Mouse (Mus musculus) MN1 (cell line): Measurements from ENCODE around the gene Sh3d21.
A peak's percentile ranks its signal among the peaks of the same experiment; 100 is the strongest.
"Not testable (repeated sequence)": the region's sequence is repeated elsewhere in the genome, so short reads cannot be mapped to it uniquely, and the experiment has no call there.

Experiments
- DNase-seq: peaks from one replicate; pipeline ENCODE4 v3.0.0-alpha.2; 2016; ENCODE audit warnings: low spot score

Gene Sh3d21

DNA sequence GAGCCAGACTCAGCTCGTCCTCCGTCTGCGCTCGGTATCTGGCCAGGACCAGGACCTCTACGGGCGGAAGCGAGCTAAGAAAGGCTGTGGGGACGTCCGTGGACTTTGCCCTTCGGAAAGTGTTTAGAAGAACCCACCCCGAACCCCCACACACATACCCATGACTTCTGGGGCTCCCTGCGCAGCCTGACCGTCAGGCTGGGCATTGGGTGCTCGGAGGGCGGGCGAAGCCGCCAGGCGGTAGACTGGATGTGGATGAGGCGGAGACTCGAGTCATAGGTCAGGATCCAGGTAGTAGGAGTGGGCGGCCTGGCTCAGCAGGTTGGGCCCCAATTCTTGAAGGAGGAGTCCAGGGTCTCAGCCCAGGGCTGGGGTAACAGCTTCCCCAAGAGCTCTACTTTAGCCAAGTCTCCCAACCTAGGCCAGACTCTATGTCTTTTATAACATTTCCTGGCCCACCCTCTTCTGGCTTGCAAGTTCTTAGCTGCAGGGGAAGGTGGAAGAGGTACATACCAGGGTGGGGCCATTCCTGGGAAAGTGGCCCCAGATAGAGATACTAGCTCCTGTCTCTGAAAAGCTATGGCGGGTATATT lies at the start of gene Sh3d21:
Gene Sh3d21 (minus strand): TSS at position 425 of the 593 bp plus-strand sequence.
- no peak for DNase-seq

DNA sequence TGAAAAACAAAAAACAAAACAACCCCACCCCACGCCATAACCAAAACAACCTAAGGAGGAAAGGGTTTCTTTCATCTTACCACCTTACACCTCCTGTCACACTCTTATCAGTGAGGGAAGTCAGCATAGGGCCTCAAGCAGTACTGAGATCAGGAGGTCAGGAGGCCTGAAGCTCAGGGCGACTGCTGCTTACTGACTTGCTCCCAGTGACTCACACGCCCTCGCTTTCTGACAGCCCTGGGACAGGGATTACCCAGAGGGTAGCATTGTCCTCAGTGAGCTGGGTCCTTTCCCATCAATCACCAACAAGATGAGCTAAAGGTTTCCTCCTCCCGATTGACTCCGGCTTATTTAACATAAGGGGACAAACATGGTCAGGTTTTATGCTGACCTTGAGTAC lies 43.8 kb upstream of the Sh3d21 start:
- no peak for DNase-seq

- no peak for DNase-seq
These were observed 42.1 kb upstream of the Sh3d21 start for GRCm38 (mm10) chr4:126205386-126205785.

- DNase-seq = no peak
These were observed 41.5 kb upstream of the Sh3d21 start for GRCm38 (mm10) chr4:126204661-126205230.

DNA sequence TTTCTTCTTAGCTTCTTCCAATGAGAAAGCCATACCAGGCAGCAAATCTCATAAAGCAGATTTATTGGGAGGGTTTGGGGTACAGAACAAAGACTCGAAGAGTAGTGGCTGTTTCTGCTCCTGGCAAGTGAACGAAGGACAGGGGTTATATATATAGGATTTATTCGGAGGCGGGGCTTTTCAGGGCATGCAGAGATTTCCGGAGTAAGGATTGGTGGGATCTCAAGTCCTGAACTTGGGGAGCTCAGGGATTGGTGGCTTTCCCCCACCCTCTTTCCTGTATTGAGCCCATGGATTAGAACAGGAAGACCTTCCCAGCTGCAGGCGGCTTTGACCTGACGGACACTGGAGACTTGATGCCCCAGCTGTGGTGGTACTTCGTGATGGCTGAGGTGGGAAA lies 40.7 kb upstream of the Sh3d21 start:
- no peak for DNase-seq

DNA sequence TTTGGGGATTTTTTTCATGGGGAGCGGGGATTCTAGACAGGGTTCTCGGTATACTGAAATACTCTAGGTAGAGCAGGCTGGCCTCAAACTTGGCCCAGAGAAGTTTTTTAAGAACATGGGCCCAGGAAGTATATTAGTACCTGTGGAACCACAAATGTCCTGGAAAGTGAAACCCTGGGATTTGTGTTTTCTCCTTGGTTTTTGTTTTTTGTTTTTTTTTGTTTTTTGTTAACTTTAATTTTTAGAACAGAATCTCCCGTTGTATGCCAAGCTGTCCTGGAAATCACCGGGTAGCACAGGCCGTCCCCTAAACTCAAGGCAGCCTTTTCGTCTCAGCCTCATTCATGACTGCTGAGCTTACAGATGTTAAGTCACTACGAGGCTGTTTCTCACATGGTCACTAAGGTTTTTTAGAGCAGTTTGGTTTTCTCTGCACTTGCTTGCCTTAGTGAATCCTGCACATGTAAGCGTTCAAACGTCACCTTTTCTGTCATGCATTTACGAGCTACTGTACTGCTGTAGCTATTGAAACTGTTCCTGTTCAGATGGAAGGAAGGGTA lies 40.1 kb upstream of the Sh3d21 start:
- peak; percentile 18 for DNase-seq

- peak; percentile 97 for DNase-seq
These were observed 39.3 kb upstream of the Sh3d21 start, which contains the start of gene Thrap3 for GRCm38 (mm10) chr4:126202303-126203181. TSS of gene Thrap3 (minus strand) at chr4:126202760.

DNA sequence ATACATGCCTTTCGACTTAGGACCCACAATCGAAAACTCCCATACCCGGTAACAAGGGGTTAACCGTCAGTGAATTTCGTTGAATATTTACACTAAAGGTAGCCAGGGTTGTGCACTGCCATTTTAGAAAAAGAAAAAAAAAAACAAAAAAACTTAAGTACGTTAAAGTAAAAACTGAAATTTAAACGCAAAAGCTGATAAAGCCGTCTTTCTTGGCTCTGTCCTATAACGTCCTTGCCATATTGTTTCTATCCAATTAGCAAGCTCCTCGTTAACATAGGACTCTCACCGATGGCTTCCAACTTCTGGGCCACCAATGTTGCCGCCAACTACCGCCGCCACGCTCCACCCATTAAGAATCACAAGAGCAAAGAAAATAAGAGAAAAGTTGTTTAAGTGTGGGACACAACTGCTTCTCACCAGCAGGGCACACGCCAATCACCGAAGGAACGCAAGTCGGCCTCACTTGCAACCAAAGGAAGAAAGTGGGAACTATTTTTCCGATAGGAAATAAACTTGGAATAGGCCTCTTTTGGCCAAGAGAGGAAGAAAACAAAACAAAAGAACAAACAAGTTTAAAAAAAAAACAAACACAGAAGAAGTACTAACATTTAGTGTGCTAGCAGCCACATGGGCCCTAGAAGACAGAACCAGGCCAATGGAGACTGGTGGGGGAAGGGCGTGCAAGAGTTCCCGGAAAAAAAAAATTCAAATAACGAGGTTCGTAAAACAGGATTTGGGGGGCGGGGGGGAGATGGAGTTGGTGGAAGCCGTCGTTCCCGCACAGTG lies 38.4 kb upstream of the Sh3d21 start:
- DNase-seq = peak; percentile 70

DNA sequence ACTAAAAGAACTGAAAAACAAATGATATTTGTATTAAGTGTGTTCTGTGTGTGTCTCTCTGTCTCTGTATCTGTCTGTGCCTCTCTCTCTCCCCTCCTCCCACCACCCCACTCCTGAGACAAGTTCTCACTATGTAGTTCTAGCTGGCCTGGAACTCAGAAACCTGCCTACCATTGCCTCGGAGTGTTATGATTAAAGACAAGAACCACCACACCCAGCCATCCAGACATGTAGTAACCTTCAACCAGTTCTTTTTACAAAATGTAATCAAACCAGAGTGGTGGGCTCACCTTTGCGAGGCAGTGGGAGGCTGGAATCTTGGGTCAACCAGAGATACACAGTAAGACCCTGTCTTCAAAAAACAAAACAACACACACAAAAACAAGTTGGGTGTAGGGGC lies 37.4 kb upstream of the Sh3d21 start:
- DNase-seq = no peak

DNA sequence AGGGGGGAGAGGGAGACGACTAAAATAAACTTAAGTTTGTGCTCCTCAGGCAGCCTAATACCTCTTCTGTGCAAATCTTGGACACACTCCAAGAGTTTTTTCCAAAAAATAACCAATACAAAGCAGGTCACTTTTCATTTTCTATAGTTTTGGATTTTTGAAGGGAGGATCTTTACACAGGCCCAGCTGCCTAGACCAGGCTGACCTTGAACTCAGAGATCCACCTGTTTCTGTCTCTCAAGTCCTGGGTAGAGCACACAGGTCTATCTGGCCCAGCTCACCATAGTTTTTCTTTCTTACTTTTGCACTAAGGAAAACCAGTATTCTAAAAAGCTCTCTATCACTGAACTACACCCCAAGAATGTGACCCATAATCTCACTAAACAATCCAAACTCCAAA lies 36.7 kb upstream of the Sh3d21 start:
- no peak for DNase-seq

- DNase-seq = no peak
These were observed 36.3 kb upstream of the Sh3d21 start for GRCm38 (mm10) chr4:126199556-126199955.

DNA sequence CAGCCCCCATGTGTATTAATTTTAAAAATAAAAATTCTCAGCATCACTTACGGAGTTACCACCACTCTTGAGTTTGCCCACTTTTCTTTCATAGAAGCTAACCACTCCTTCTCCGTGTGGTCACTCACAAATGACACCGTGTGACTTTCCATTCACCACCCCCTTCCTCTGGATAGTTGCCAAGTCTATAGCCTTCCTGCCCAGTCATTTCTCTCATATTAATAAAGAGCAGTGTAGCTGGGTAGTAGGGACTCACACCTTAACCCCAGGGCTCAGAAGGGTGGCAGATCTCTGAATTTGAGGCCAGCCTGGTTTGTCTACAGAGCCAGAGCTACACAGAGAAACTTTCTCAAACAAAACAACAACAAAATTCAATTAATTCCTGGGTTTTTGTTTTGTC lies 34.2 kb upstream of the Sh3d21 start:
- DNase-seq = no peak

DNA sequence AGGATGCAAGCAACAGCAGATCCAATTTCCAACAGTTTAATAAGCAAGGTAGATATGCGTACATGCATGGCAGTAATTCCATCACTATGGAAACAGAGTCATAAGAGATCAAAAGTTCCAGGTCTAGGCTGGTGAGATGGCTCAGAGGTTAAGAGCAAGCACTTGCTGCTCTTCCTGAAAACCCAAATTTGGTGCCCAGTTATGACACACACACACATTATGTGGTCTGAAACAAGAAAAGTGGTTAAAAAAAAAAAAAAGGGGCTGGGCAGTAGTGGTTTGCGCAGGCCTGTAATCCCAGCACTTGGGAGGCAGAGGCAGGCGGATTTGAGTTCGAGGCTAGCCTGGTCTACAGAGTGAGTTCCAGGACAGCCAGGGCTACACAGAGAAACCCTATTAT lies 31.6 kb upstream of the Sh3d21 start:
- no peak for DNase-seq

DNA sequence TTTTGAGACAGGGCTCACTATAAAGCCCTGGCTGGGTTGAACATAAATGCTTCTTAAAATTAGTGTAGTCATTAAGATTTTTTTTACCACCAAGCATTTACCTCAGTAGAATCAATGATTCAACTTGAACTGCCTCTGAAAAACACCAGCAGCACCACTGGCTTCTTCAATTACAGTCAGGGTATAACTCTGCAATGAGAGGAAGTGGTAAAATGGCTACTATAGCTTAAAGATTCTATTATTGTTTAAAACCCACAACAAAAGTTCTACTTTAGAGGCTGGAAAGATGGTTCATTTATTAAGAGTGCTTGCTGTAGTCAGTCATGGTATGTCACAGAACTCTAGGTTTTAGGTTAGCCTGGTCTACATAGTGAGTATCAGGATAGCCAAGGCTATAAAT lies 30.9 kb upstream of the Sh3d21 start:
- no peak for DNase-seq

DNA sequence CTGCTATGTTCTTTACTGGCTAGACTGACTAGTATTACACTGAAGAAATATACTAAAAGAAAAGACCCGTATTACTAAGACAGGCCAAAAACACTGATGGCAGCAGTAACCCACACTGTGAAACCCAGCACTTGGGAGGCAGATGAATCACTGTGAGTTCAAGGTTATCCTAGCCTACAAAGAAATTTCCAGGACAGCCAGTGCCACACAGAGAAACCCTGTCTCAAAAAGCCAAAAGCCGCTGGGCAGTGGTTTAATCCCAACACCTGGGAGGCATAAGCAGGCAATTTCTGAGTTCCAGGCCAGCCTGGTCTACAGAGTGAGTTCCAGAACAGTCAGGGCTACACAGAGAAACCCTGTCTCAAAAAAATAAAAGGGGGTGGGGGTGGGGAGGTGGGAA lies 27.3 kb upstream of the Sh3d21 start:
- DNase-seq = no peak

- DNase-seq = no peak
These were observed 23.8 kb upstream of the Sh3d21 start for GRCm38 (mm10) chr4:126187096-126187495.

- DNase-seq = no peak
These were observed 19.7 kb upstream of the Sh3d21 start for GRCm38 (mm10) chr4:126183034-126183433.

DNA sequence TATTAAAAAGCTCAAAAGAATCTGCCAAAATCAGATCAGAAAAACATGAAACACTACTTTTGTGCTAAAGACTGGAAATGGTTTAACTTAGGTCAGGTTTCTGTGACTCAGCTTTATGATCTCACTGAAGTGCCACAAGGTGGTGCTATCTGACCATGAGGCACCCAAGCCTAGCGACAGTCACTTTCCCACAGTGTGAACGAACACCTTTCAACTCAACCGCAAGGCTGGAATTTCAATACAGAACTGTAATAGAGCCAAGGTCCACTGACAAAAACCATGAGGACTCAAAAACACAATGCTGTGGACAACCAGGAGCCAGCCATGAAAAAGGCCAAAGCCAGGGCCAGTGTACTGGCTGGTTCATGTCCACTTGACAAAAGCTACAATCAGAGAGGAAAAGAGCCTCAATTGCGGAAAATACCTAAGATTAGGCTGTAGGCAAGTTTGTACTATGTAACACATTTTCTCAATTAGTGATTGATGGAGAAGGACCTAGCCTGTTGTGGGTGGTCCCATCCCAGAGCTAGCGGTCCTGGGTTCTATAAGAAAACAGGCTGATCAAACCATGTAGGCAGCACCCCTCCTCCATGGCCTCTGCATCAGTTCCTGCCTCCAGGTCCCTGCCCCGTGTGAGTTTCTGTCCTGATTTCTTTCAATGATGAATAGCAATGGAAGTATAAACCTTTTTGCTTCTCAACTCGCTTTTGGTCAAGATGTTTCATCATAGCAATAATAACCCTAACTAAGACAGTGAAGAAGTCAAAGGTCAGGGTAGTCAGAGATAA lies 18.1 kb upstream of the Sh3d21 start:
- DNase-seq = peak; percentile 60

GRCm38 (mm10) chr4:126175980-126176379 lies 12.7 kb upstream of the Sh3d21 start:
- DNase-seq = not testable (repeated sequence)

DNA sequence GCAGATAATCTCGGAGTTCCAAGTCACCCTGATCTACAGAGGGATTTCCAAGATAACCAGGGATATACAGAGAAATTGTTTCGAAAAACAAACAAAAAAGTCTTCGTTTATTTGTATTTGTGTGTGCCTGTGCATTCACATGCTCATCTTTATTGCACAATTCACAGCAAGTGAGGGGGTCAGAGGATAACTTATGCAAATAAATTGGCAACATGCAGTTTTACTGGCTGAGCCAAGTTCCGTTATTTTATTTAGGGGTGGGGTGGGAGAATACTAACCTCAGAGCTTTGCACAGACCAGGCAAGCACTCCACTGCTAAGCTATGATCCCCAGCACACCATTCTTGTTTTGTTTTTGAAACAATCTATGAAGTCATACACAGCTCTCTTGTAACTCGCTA lies 10.5 kb upstream of the Sh3d21 start:
- DNase-seq = no peak

- DNase-seq = not testable (repeated sequence)
These were observed 7.4 kb upstream of the Sh3d21 start for GRCm38 (mm10) chr4:126170737-126171136.
